Mouse (Mus musculus): ENCODE data around the gene Wasf3. TPM values are rescaled to one million over a fixed set of nuclear protein-coding genes. Genes with fewer than 3 reads are reported as not detected.

The Wasf3 gene
- not detected in 2 replicates for total RNA-seq (2014; fragmentation: Nextera tagmentation)
- 0.05 and 0.06 TPM in 2 replicates for total RNA-seq (2017)
- polyA plus RNA-seq (2012) = not detected in 2 replicates

DNA sequence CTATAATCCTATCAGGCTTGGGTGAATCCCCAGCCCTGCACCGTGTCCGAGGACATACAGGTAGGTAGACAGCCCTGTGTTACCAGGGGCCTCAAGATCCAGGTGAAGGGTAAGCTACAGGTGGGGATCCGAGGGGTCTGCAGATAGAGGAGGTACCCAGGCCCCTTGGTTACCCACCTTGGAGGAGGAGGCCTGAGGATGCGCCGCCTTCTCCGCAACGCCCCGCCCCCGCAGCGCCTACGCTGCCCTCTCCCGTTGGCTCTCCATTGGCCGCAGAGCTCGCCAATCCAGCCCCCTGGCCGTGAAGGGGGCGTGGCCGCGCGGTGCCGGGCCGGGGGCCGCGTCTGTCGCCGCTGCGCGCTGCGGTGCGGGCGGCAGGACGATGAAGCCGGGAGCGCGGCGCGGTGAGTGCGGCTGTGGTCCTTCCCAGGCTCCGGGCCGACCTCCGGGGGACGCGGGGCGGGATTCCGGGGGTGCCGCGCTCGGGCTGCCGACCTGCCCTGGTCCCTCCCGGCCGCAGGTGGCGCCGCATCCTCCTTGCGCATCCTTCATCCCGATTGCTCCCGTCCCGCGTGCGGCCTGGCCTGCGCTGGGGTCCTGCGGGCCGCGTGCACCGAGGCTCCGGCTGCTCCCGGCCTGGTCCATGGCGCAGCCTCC, at the start of gene Wasf3:
Gene Wasf3 (plus strand): TSS at position 51 of the 657 bp plus-strand sequence.
- Histone ChIP-seq H3K27me3 (ENCODE audit: insufficient read depth, low read length) (no peaks in the 10 kb centered on the region), H3K36me3 (replicated peaks) (no peaks in the 10 kb centered on the region), H3K4me1 (ENCODE audit: insufficient read depth, low read depth, low read length) (no peaks in the 10 kb centered on the region), H3K9me3 (replicated peaks) (peaks cover 29% of the 10 kb centered on the region), H3K4me3 (ENCODE audit: low read depth, low read length) (no peak within 1 kb of the TSS; the same call in 1 of the 2 replicates)
- DNase-seq (ENCODE audit: low spot score) (no peak), ATAC-seq (ENCODE audit: extremely low read depth, insufficient number of reproducible peaks, low FRiP score, poor library complexity, severe bottlenecking) (no peak)
- TF ChIP-seq GATA1 (IDR thresholded peaks at IDR 0.05; ENCODE audit: borderline replicate concordance, low read length) = no peak
- TF ChIP-seq GATA2 (IDR thresholded peaks at IDR 0.05; ENCODE audit: borderline replicate concordance, low read depth, low read length) = no peak

DNA sequence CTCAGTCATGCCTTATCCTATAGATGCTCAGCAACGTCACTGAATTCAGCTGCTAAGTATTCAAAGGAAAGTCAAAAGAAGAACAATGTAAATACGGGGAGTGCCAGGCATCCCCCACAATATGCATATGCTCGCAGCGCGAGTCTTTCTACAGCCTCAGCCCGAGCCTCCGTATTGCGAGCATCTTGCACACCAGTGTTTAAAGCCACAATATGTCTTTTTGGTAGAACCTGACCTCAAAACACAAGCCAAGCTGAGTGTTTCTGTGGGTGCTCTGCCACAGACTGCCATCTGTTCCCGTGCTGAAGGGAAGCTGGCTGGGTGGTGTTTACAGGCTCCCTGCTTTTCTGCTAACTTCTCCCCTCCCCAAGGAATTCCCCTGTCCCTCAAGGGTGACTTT, 46.7 kb upstream of the Wasf3 start:
- no peaks in the 10 kb centered on the region for H3K4me1 ChIP-seq (ENCODE audit: insufficient read depth, low read depth, low read length)
- H3K36me3 ChIP-seq (replicated peaks) = no peaks in the 10 kb centered on the region
- H3K27me3 ChIP-seq (ENCODE audit: insufficient read depth, low read length) = no peaks in the 10 kb centered on the region
- H3K9me3 ChIP-seq (replicated peaks) = no peaks in the 10 kb centered on the region
- TF ChIP-seq GATA1 (IDR thresholded peaks at IDR 0.05; ENCODE audit: borderline replicate concordance, low read length) (no peak), TAL1 (conservative IDR thresholded peaks at IDR 0.05; ENCODE audit: low read depth, low read length) (no peak), GATA2 (IDR thresholded peaks at IDR 0.05; ENCODE audit: borderline replicate concordance, low read depth, low read length) (no peak), POLR2AphosphoS5 (IDR thresholded peaks at IDR 0.05; ENCODE audit: insufficient replicate concordance, low read depth, low read length) (no peak), CTCF (IDR thresholded peaks at IDR 0.05; ENCODE audit: low read depth, low read length) (no peak)
- ATAC-seq (ENCODE audit: extremely low read depth, insufficient number of reproducible peaks, low FRiP score, poor library complexity, severe bottlenecking) = no peak
- no peak for DNase-seq (ENCODE audit: low spot score)
- H3K4me3 ChIP-seq (ENCODE audit: low read depth, low read length) = no peak overlapping the region

DNA sequence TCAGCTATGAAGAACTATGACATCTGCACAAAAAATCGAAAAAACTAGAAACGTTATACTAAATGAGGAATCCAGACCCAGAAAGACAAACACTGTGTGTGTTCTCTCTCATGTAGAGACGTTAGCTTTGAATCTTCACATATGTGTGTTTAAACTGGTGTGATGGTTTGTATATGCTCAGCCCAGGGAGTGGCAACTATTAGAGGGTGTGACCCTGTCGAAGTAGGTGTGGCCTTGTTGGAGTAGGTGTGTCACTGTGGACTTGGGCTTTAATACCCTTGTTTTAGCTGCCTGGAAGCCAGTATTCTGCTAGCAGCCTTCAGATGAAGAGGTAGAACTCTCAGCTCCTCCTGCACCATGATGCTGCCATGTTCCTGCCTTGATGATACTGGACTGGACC, 44.7 kb upstream of the Wasf3 start:
- H3K27me3 ChIP-seq (ENCODE audit: insufficient read depth, low read length) = no peaks in the 10 kb centered on the region
- TF ChIP-seq GATA2 (IDR thresholded peaks at IDR 0.05; ENCODE audit: borderline replicate concordance, low read depth, low read length) = no peak
- no peak for TF ChIP-seq TAL1 (conservative IDR thresholded peaks at IDR 0.05; ENCODE audit: low read depth, low read length)
- H3K4me1 ChIP-seq (ENCODE audit: insufficient read depth, low read depth, low read length) = no peaks in the 10 kb centered on the region
- DNase-seq (ENCODE audit: low spot score) (no peak), ATAC-seq (ENCODE audit: extremely low read depth, insufficient number of reproducible peaks, low FRiP score, poor library complexity, severe bottlenecking) (no peak)
- H3K4me3 ChIP-seq (ENCODE audit: low read depth, low read length) = no peak overlapping the region
- peaks cover 2% of the 10 kb centered on the region; the same call in 1 of the 2 replicates for H3K9me3 ChIP-seq (replicated peaks)
- H3K36me3 ChIP-seq (replicated peaks) = no peaks in the 10 kb centered on the region

DNA sequence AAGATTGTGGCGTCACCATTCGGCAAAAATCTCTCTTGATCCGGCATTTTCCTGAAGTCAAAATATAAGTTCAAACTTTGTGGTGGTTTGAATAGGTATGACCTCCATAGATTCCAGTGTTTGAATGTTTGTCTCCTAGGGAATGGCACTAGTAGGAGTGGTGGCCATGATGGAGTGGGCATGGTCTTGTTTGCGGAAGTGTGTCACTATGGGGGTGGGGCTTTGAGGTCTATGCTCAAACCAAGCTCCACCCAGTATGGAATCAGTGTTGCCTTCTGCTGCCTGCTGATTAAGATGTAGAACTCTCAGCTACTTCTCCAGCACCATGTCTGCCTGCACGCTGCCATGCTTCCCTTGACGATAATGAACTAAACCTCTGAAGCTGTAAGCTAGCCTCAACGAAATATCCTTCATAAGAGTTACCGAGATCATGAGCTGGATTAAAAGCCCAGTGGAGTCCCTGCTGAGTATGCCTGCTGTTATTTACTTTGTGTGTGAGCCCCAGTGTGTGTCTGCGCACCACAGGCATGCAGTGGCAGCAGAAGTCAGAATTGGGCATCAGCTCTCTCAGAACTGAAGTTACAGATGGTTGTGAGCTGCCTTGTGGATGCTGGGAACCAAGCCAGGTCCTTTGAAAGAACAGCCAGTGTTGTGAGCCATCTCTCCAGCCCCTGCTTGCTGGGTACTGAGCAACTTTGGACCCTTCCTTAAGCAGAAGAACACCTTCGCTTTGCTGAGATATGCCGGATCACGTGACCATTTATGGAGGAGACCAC, 39.7 kb upstream of the Wasf3 start:
- DNase-seq (ENCODE audit: low spot score) = no peak
- H3K4me3 ChIP-seq (ENCODE audit: low read depth, low read length) = no peak overlapping the region
- no peaks in the 10 kb centered on the region for H3K4me1 ChIP-seq (ENCODE audit: insufficient read depth, low read depth, low read length)
- no peak for TF ChIP-seq GATA2 (IDR thresholded peaks at IDR 0.05; ENCODE audit: borderline replicate concordance, low read depth, low read length)
- TF ChIP-seq TAL1 (conservative IDR thresholded peaks at IDR 0.05; ENCODE audit: low read depth, low read length) = no peak
- no peak for TF ChIP-seq CTCF (IDR thresholded peaks at IDR 0.05; ENCODE audit: low read depth, low read length)
- TF ChIP-seq POLR2AphosphoS5 (IDR thresholded peaks at IDR 0.05; ENCODE audit: insufficient replicate concordance, low read depth, low read length) = no peak
- TF ChIP-seq GATA1 (IDR thresholded peaks at IDR 0.05; ENCODE audit: borderline replicate concordance, low read length) = no peak
- H3K36me3 ChIP-seq (replicated peaks) = no peaks in the 10 kb centered on the region
- no peak for ATAC-seq (ENCODE audit: extremely low read depth, insufficient number of reproducible peaks, low FRiP score, poor library complexity, severe bottlenecking)
- H3K9me3 ChIP-seq (replicated peaks) = peaks cover 11% of the 10 kb centered on the region
- no peaks in the 10 kb centered on the region for H3K27me3 ChIP-seq (ENCODE audit: insufficient read depth, low read length)

DNA sequence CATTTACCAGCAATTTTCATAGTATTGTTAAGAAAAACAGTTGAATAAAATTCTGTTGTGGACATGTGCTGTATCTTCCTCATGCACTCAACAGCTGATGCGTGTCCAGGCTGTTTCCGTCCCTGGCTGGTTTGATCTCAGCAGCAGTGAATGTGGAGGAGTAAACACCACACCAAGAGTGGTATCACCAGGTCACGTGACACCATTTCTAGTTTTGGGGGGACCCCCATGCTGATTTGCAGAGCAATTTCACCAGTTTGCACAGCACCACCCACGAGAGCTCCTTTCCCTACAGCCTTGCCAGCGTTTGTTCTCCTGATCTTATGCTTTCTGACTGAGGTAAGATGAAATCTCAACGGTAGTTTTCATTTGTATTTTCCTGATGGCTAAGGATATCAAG, 37.7 kb upstream of the Wasf3 start:
- TF ChIP-seq GATA2 (IDR thresholded peaks at IDR 0.05; ENCODE audit: borderline replicate concordance, low read depth, low read length) = no peak
- no peak for TF ChIP-seq POLR2AphosphoS5 (IDR thresholded peaks at IDR 0.05; ENCODE audit: insufficient replicate concordance, low read depth, low read length)
- TF ChIP-seq CTCF (IDR thresholded peaks at IDR 0.05; ENCODE audit: low read depth, low read length) = no peak
- no peak for TF ChIP-seq TAL1 (conservative IDR thresholded peaks at IDR 0.05; ENCODE audit: low read depth, low read length)
- no peak for TF ChIP-seq GATA1 (IDR thresholded peaks at IDR 0.05; ENCODE audit: borderline replicate concordance, low read length)

DNA sequence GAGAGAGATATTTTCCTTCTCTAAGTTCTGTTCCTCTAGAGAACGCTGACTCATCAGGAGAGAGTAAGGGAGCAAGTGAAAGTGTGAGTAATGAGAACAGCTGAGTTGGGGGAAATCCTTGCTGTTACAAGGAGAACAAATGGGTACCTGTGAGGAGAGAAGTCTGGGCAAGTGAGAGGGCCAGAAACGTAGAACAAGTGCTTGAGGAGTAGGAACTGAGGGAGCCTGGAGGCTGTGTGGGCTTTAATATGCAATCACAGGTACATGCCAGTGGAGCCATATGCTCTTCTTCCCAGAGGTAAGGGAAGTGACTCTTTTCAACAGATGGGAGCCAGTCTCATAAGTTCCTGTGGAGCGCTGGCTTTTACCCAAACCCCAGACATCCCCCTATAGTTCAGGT, 35.6 kb upstream of the Wasf3 start:
- no peak for ATAC-seq (ENCODE audit: extremely low read depth, insufficient number of reproducible peaks, low FRiP score, poor library complexity, severe bottlenecking)
- Histone ChIP-seq H3K4me1 (ENCODE audit: insufficient read depth, low read depth, low read length) (no peaks in the 10 kb centered on the region), H3K36me3 (replicated peaks) (no peaks in the 10 kb centered on the region), H3K4me3 (ENCODE audit: low read depth, low read length) (no peak overlapping the region), H3K27me3 (ENCODE audit: insufficient read depth, low read length) (no peaks in the 10 kb centered on the region), H3K9me3 (replicated peaks) (peaks cover 22% of the 10 kb centered on the region)
- TF ChIP-seq GATA1 (IDR thresholded peaks at IDR 0.05; ENCODE audit: borderline replicate concordance, low read length) = no peak
- DNase-seq (ENCODE audit: low spot score) = no peak

More for the DNA sequence above, 37.7 kb upstream of the Wasf3 start:
- peaks cover 22% of the 10 kb centered on the region for H3K9me3 ChIP-seq (replicated peaks)
- DNase-seq (ENCODE audit: low spot score) (no peak), ATAC-seq (ENCODE audit: extremely low read depth, insufficient number of reproducible peaks, low FRiP score, poor library complexity, severe bottlenecking) (no peak)
- H3K36me3 ChIP-seq (replicated peaks) = no peaks in the 10 kb centered on the region
- H3K4me3 ChIP-seq (ENCODE audit: low read depth, low read length) = no peak overlapping the region
- H3K27me3 ChIP-seq (ENCODE audit: insufficient read depth, low read length) = no peaks in the 10 kb centered on the region
- H3K4me1 ChIP-seq (ENCODE audit: insufficient read depth, low read depth, low read length) = no peaks in the 10 kb centered on the region

Data from G1E (cell line).